Mouse (Mus musculus): Measurements from ENCODE around the gene Fam204a.

Gene Fam204a

GRCm38 (mm10) chr19:60160611-60161274, 65.8 kb downstream of the Fam204a start:
- DNase-seq (ENCODE audit: low read depth, low spot score), result peak; percentile 84

DNA sequence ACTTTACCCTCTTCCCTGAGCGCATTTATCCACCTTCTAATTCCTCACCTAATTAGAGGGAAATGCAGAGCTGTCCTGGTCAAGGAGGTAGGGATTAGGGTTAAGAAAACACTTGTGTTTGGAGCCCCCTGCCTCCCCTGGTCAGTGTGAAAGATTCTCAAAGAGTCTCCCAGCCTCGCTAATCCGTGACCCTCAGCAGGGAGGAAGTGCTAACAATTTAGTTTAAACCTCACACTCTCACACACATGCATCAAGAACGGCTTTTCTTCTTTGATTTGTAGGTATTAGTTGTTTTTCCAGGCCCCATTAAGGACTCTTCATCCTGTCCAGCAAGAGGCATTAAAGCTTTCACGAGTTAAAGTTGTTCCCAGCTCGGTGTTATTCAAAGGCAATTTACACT, 66.7 kb downstream of the Fam204a start:
- no peak for DNase-seq (ENCODE audit: low read depth, low spot score)

DNA sequence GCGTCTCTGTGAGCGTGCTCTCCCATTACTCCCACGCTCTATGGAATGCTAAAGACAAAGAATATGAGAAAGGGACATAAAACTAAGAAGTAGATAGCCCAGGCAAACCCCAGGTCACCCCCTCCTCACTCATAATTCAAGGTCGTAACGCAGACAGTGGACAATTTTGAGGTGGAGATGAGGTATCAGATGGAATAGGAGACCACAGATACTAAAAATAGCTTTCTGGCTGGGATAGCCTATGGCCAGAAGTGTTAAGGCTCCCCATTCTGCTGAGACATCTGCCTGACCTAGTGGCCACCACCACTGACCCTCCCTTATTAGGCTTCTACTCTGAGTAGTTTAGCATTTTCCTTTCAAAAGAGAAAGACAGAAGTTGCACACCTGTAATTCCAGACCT, 71.2 kb downstream of the Fam204a start:
- no peak for DNase-seq (ENCODE audit: low read depth, low spot score)

- DNase-seq (ENCODE audit: low read depth, low spot score), result no peak
Observed at GRCm38 (mm10) chr19:60153096-60153495, 73.4 kb downstream of the Fam204a start.

GRCm38 (mm10) chr19:60150056-60150455, 76.4 kb downstream of the Fam204a start:
- no peak for DNase-seq (ENCODE audit: low read depth, low spot score)

GRCm38 (mm10) chr19:60149078-60149960, 77.2 kb downstream of the Fam204a start:
- DNase-seq (ENCODE audit: low read depth, low spot score), result no peak
